ENCODE assay signal across 10 mouse cellular contexts in genomic region chr1:125687701-125688420, GRCm38 (mm10). TPM values are rescaled to one million over a fixed set of nuclear protein-coding genes. Genes with fewer than 3 reads are reported as not detected.
DNase-seq lines count a peak whose midpoint lies in the region; ATAC-seq and TF ChIP-seq lines count a peak whose summit lies in the region.
"Had no signal": no experiment of that assay in that cellular context is flagged by ENCODE, and none has a peak within 500 bp of the region (broad histone marks: within the 10 kb centered on the region; RNA-seq: fewer than 3 reads in every experiment).

No protein-coding gene starts in this region.

- 46% methylated on average over 13 of the region's 13 CpGs for WGBS in lung, postnatal 0 days
- 70% methylated on average over 13 of the region's 13 CpGs for WGBS in liver, embryonic 12.5 days (ENCODE audit: insufficient replicate concordance)

- H3K36me3 ChIP-seq in lung, postnatal 0 days (ENCODE audit: insufficient read depth, low read length), result no peaks in the 10 kb centered on the region; the same call in 1 of the 2 replicates
- no peaks in the 10 kb centered on the region for H3K36me3 ChIP-seq in liver, embryonic 12.5 days
- H3K36me3 ChIP-seq: liver, embryonic 15.5 days had no signal

- H3K4me3 ChIP-seq in embryonic fibroblast, embryonic 13.5 days (ENCODE audit: insufficient read depth, low read length), result no peak overlapping the region
- no peak overlapping the region for H3K4me3 ChIP-seq in lung, postnatal 0 days (ENCODE audit: low read depth, low read length)
- no peak overlapping the region for H3K4me3 ChIP-seq in liver, embryonic 12.5 days
- H3K4me3 ChIP-seq: liver, embryonic 15.5 days had no signal

- intact Hi-C loops in heart, postnatal 10 days (cut with DNase I), result no loop called here
- intact Hi-C loops in heart, postnatal 36 days (cut with DNase I), result no loop called here

- no peak for TF ChIP-seq POLR2A in embryonic fibroblast, embryonic 13.5 days (IDR thresholded peaks at IDR 0.05; ENCODE audit: low read depth, low read length)

- H3K27me3 ChIP-seq in lung, postnatal 0 days (replicated peaks; ENCODE audit: insufficient read depth, low read length), result no peaks in the 10 kb centered on the region
- H3K27me3 ChIP-seq in liver, embryonic 12.5 days (replicated peaks), result no peaks in the 10 kb centered on the region
- H3K27me3 ChIP-seq: liver, embryonic 15.5 days had no signal

- H3K4me2 ChIP-seq in lung, postnatal 0 days (replicated peaks; ENCODE audit: low read depth, low read length), result peak overlapping the region; percentile 28; the same call in 1 of the 2 replicates
- no peak overlapping the region for H3K4me2 ChIP-seq in liver, embryonic 12.5 days
- H3K4me2 ChIP-seq: liver, embryonic 15.5 days had no signal

- no peak overlapping the region for H3K9ac ChIP-seq in lung, postnatal 0 days (replicated peaks; ENCODE audit: low read depth)
- no peak overlapping the region for H3K9ac ChIP-seq in liver, embryonic 12.5 days
- H3K9ac ChIP-seq: liver, embryonic 15.5 days had no signal

- TF ChIP-seq CTCF in embryonic fibroblast, embryonic 13.5 days (IDR thresholded peaks at IDR 0.05; ENCODE audit: borderline replicate concordance, insufficient read depth, low read length), result no peak
- TF ChIP-seq CTCF in lung, postnatal 0 days (IDR thresholded peaks at IDR 0.05), result no peak

- peaks cover 5% of the 10 kb centered on the region for H3K4me1 ChIP-seq in embryonic fibroblast, embryonic 13.5 days (ENCODE audit: control insufficient read depth, insufficient read depth, low read length)
- H3K4me1 ChIP-seq in lung, postnatal 0 days (ENCODE audit: insufficient read depth, low read depth, low read length), result no peaks in the 10 kb centered on the region
- no peaks in the 10 kb centered on the region for H3K4me1 ChIP-seq in liver, embryonic 12.5 days
- H3K4me1 ChIP-seq: liver, embryonic 15.5 days had no signal

- peak overlapping the region; percentile 45 for H3K27ac ChIP-seq in embryonic fibroblast, embryonic 13.5 days (ENCODE audit: insufficient read depth, low read length)
- peak overlapping the region; percentile 26; the same call in 1 of the 2 replicates for H3K27ac ChIP-seq in lung, postnatal 0 days (ENCODE audit: low read length)
- no peak overlapping the region for H3K27ac ChIP-seq in liver, embryonic 12.5 days
- H3K27ac ChIP-seq: liver, embryonic 15.5 days had no signal

- no peaks in the 10 kb centered on the region for H3K9me3 ChIP-seq in lung, postnatal 0 days (ENCODE audit: low read length)
- H3K9me3 ChIP-seq in liver, embryonic 12.5 days (replicated peaks), result no peaks in the 10 kb centered on the region
- H3K9me3 ChIP-seq: liver, embryonic 15.5 days had no signal

- peak; percentile 73 for ATAC-seq in lung, postnatal 0 days
- ATAC-seq in liver, embryonic 12.5 days, result no peak
- ATAC-seq in megakaryocyte, adult 5-6 weeks (ENCODE audit: poor library complexity, severe bottlenecking), result no peak

- TF ChIP-seq EP300 in lung, postnatal 0 days (IDR thresholded peaks at IDR 0.05), result 0 out of 2 replicates have a peak, but pooled peaks have one; percentile 24

- DNase-seq in heart, postnatal 10 days, result peak; percentile 7 to 16
- DNase-seq in heart, postnatal 36 days, result no peak
- DNase-seq in ES-CJ7 (ENCODE audit: low read depth, low spot score), result peak; percentile 91
- peak; percentile 75 for DNase-seq in lung, postnatal 0 days (ENCODE audit: low spot score)
- DNase-seq in urinary bladder, postnatal 25 days (ENCODE audit: low spot score), result no peak
- DNase-seq: embryo, embryonic 11 days had no signal

RNA-seq across cellular contexts. Expression of gene Gpr39, which starts 11.1 kb away (rescaled TPM):
- 1 to 10 TPM in 1 of 2 experiments, under 1 TPM in 1; 0.69 to 1.0 TPM for total RNA-seq in heart, postnatal 10 days (2021)
- under 1 TPM; 0.41 to 0.69 TPM for total RNA-seq in heart, postnatal 36 days (2021)
- 1.2 and 3.9 TPM in 2 replicates for polyA plus RNA-seq in embryonic fibroblast, embryonic 13.5 days (2011; ENCODE audit: insufficient read length, low read depth, missing spikeins)
- polyA plus RNA-seq in lung, postnatal 0 days (2015; fragmentation: Nextera tagmentation; extraction: Ambion mirVana), result 3.7 and 5.4 TPM in 2 replicates
- polyA plus RNA-seq in liver, embryonic 12.5 days (2016; fragmentation: Nextera tagmentation; extraction: Ambion mirVana), result 3.6 and 4.3 TPM in 2 replicates
- total RNA-seq in megakaryocyte, adult 5-6 weeks (2015), result not detected in 2 replicates
- total RNA-seq in megakaryocyte, adult 5-6 weeks (2017), result not detected in 2 replicates

Comparison
In these comparisons a context has a peak if more than half of its experiments do, and no peak if none do; other contexts are left out.
1. DNase-seq: peak in heart, postnatal 10 days (2 of 2), ES-CJ7 (single experiment) and lung, postnatal 0 days (single experiment); none in heart, postnatal 36 days (0 of 2) and urinary bladder, postnatal 25 days (single experiment).